Mouse (Mus musculus) ovary, postnatal 10 days (tissue): ENCODE measurements around the gene Ppm1a.

Experiments
- DNase-seq: peaks from one replicate; pipeline ENCODE4 v3.0.0; 2022; ENCODE audit warnings: low spot score

Ppm1a gene

GRCm38 (mm10) chr12:72825656-72826055, 68.4 kb downstream of the Ppm1a start:
- no peak for DNase-seq

GRCm38 (mm10) chr12:72828846-72829556, 71.7 kb downstream of the Ppm1a start:
- no peak for DNase-seq

- DNase-seq, result no peak
Observed at GRCm38 (mm10) chr12:72829777-72830176, 72.5 kb downstream of the Ppm1a start.

- DNase-seq, result no peak
Observed at GRCm38 (mm10) chr12:72830317-72830716, 73.1 kb downstream of the Ppm1a start.

- no peak for DNase-seq
Observed at GRCm38 (mm10) chr12:72831711-72832432, 74.6 kb downstream of the Ppm1a start.

- DNase-seq, result no peak
Observed at GRCm38 (mm10) chr12:72834773-72835517, 77.7 kb downstream of the Ppm1a start.

- no peak for DNase-seq
Observed at GRCm38 (mm10) chr12:72835518-72836015, 78.3 kb downstream of the Ppm1a start.

- no peak for DNase-seq
Observed at GRCm38 (mm10) chr12:72837302-72837701, 80.0 kb downstream of the Ppm1a start.

GRCm38 (mm10) chr12:72841500-72841899, 84.2 kb downstream of the Ppm1a start:
- no peak for DNase-seq

- DNase-seq, result no peak
Observed at GRCm38 (mm10) chr12:72843135-72843534, 85.9 kb downstream of the Ppm1a start.

- no peak for DNase-seq
Observed at GRCm38 (mm10) chr12:72843555-72843954, 86.3 kb downstream of the Ppm1a start.

- no peak for DNase-seq
Observed at GRCm38 (mm10) chr12:72843973-72844620, 86.8 kb downstream of the Ppm1a start.

GRCm38 (mm10) chr12:72845946-72846345, 88.7 kb downstream of the Ppm1a start:
- no peak for DNase-seq

GRCm38 (mm10) chr12:72847725-72848124, 90.5 kb downstream of the Ppm1a start:
- no peak for DNase-seq
